Mouse (Mus musculus): ENCODE measurements around the gene Gimap9. TPM values are rescaled to one million over a fixed set of nuclear protein-coding genes. Genes with fewer than 3 reads are reported as not detected.

Gene Gimap9
- polyA plus RNA-seq, 1 experiment from 2014 or later = 0.13 TPM

Other genes with a start within 250 kb of the Gimap9 start
- 13.5 to 23.8 TPM (median 17.5 TPM) in 3 replicates for gene Zfp467, start 230.3 kb upstream of the Gimap9 start, polyA plus RNA-seq (2018)
- gene Sspo, start 227.9 kb upstream of the Gimap9 start, polyA plus RNA-seq (2018) = not detected in 3 replicates
- 0.20 TPM in 1 of 3 replicates, not detected in the others for gene Atp6v0e2, start 138.5 kb upstream of the Gimap9 start, polyA plus RNA-seq (2018)
- 15.1 to 31.1 TPM (median 17.8 TPM) in 3 replicates for gene Lrrc61, start 121.3 kb upstream of the Gimap9 start, polyA plus RNA-seq (2018)
- gene Rarres2, start 103.3 kb upstream of the Gimap9 start, polyA plus RNA-seq (2018) = not detected in 3 replicates
- gene Gm45021, start 86.5 kb upstream of the Gimap9 start, polyA plus RNA-seq (2018) = not detected in 3 replicates
- gene Repin1, start 82.2 kb upstream of the Gimap9 start, polyA plus RNA-seq (2018) = 5.1 to 7.5 TPM (median 7.1 TPM) in 3 replicates
- not detected in 3 replicates for gene Gm44965, start 82.2 kb upstream of the Gimap9 start, polyA plus RNA-seq (2018)
- gene Zfp775, start 74.1 kb upstream of the Gimap9 start, polyA plus RNA-seq (2018) = 1.2 to 1.9 TPM (median 1.3 TPM) in 3 replicates
- 0.04 TPM in 1 of 3 replicates, not detected in the others for gene AI854703, start 49.4 kb upstream of the Gimap9 start, polyA plus RNA-seq (2018)
- gene Gimap8, start 28.9 kb upstream of the Gimap9 start, polyA plus RNA-seq (2018) = 0.19 TPM in 1 of 3 replicates, not detected in the others
- gene Gimap4, start 8.4 kb downstream of the Gimap9 start, polyA plus RNA-seq (2018) = 0.22 to 1.1 TPM (median 0.44 TPM) in 3 replicates
- gene Gimap6, start 32.1 kb downstream of the Gimap9 start, polyA plus RNA-seq (2018) = 0.79 to 2.1 TPM in 2 of 3 replicates, not detected in the other
- not detected in 3 replicates for gene Gm28053, start 42.5 kb downstream of the Gimap9 start, polyA plus RNA-seq (2018)
- 0.37 TPM in 1 of 3 replicates, not detected in the others for gene Gimap7, start 42.5 kb downstream of the Gimap9 start, polyA plus RNA-seq (2018)
- not detected in 3 replicates for gene Gimap1, start 62.9 kb downstream of the Gimap9 start, polyA plus RNA-seq (2018)
- gene Gimap5, start 70.1 kb downstream of the Gimap9 start, polyA plus RNA-seq (2018) = not detected in 3 replicates
- gene Gimap3, start 94.7 kb downstream of the Gimap9 start, polyA plus RNA-seq (2018) = 0.32 TPM in 1 of 3 replicates, not detected in the others
- 11.9 to 62.5 TPM (median 19.0 TPM) in 3 replicates for gene Tmem176a, start 164.8 kb downstream of the Gimap9 start, polyA plus RNA-seq (2018)
- 20.8 to 122 TPM (median 51.6 TPM) in 3 replicates for gene Tmem176b, start 165.4 kb downstream of the Gimap9 start, polyA plus RNA-seq (2018)
- gene Aoc1, start 196.8 kb downstream of the Gimap9 start, polyA plus RNA-seq (2018) = not detected in 3 replicates